Mouse (Mus musculus) erythroblast, embryonic 14.5 days (primary cell): ENCODE measurements around the gene Hs3st4.

Experiments
- GATA1 ChIP-seq: IDR thresholded peaks from 2 replicates; pipeline ENCODE4 v1.6.1; 2012; ENCODE audit warnings: low read length, inconsistent platforms, mixed read lengths
- TAL1 ChIP-seq: IDR thresholded peaks from 3 replicates; pipeline ENCODE4 v1.6.1; 2012; ENCODE audit warnings: low read length, inconsistent platforms, mixed read lengths

- no peak for TF ChIP-seq TAL1
- no peak for TF ChIP-seq GATA1
Observed at GRCm38 (mm10) chr7:124083741-124084140, 101.1 kb downstream of the Hs3st4 start.
